Mouse (Mus musculus) hindbrain, postnatal 0 days (tissue): ENCODE data around the gene Pum1. TPM values are rescaled to one million over a fixed set of nuclear protein-coding genes. Genes with fewer than 3 reads are reported as not detected.

ENCODE experiments used
- ATAC-seq: fragments of 200-750 bp; cut with Nextera tagmentation; 2 replicates; pipeline ENCODE4 v1.8.0; 2017; ENCODE audit warnings: mild to moderate bottlenecking, moderate TSS enrichment, moderate library complexity
- DNase-seq: peaks from one replicate; pipeline ENCODE4 v3.0.0-alpha.2; 2015; ENCODE audit warnings: low spot score
- H3K27ac ChIP-seq: fragments of 300-500 bp; sonication (generic); 2 replicates; pipeline ENCODE4 v1.5.1; 2014; ENCODE audit warnings: mild to moderate bottlenecking
- H3K27me3 ChIP-seq: fragments of 300-500 bp; sonication (generic); 2 replicates; pipeline ENCODE4 v1.6.1; 2014; ENCODE audit warnings: low read length, mixed read lengths; ENCODE audit not compliant: insufficient read depth
- H3K36me3 ChIP-seq: fragments of 300-500 bp; sonication (generic); 2 replicates; pipeline ENCODE4 v1.6.1; 2014; ENCODE audit warnings: low read length, mixed read lengths; ENCODE audit not compliant: insufficient read depth
- H3K4me1 ChIP-seq: fragments of 300-500 bp; sonication (generic); 2 replicates; pipeline ENCODE4 v1.6.1; 2014; ENCODE audit warnings: antibody characterized with exemption, low read length, mixed read lengths; ENCODE audit not compliant: insufficient read depth
- H3K4me2 ChIP-seq: fragments of 300-500 bp; sonication (generic); 2 replicates; pipeline ENCODE4 v1.6.1; 2014; ENCODE audit warnings: low read depth, mild to moderate bottlenecking, low read length, moderate library complexity, mixed read lengths
- H3K4me3 ChIP-seq: fragments of 300-500 bp; sonication (generic); 2 replicates; pipeline ENCODE4 v1.5.1; 2014; ENCODE audit warnings: low read length
- H3K9ac ChIP-seq: fragments of 300-500 bp; sonication (generic); replicated peaks from 2 replicates; pipeline ENCODE4 v1.6.1; 2014; ENCODE audit warnings: mild to moderate bottlenecking, low read length, moderate library complexity, mixed read lengths
- H3K9me3 ChIP-seq: fragments of 300-500 bp; sonication (generic); 2 replicates; pipeline ENCODE4 v1.6.1; 2016; ENCODE audit warnings: low read length, mixed read lengths
- CTCF ChIP-seq: IDR thresholded peaks from 2 replicates; pipeline ENCODE4 v1.5.1; 2016; ENCODE audit warnings: antibody characterized with exemption, control low read depth, low read depth
- WGBS: fragments of 180-500 bp; shearing (Covaris S2); extraction: QIAGEN DNeasy Blood & Tissue Kit; methylation state at CpG from one replicate; pipeline ENCODE4 v1.1.7; 2014; 5-methylcytosine and 5-hydroxymethylcytosine counted together
- polyA plus RNA-seq: library from polyadenylated mRNA; unstranded; fragments of >200 nt; fragmentation: Nextera tagmentation; extraction: Ambion mirVana; gene quantifications from 2 replicates; pipeline ENCODE4 v1.2.1, GENCODE M21; 2015
- total RNA-seq: library from RNA; depleted of rRNA; stranded (reverse); fragments of >200 nt; gene quantifications from 2 replicates; pipeline ENCODE4 v1.2.3, GENCODE M21; 2014

Pum1 gene
- total and polyA plus RNA-seq, 2 experiments from 2014 or later = 64.9 to 84.4 TPM

GRCm38 (mm10) chr4:130806746-130807145, 143.6 kb downstream of the Pum1 start:
- Histone ChIP-seq H3K9me3 (no peaks in the 10 kb centered on the region), H3K9ac (no peak overlapping the region), H3K36me3 (no peaks in the 10 kb centered on the region), H3K4me1 (peaks cover 53% of the 10 kb centered on the region), H3K27me3 (no peaks in the 10 kb centered on the region), H3K4me3 (no peak overlapping the region), H3K4me2 (no peak overlapping the region), H3K27ac (0 out of 2 replicates have a peak overlapping the region, but pooled peaks have one; percentile 15)
- DNase-seq (no peak), ATAC-seq (no peak)
- TF ChIP-seq CTCF = no peak
- WGBS = 76% methylated on average over 9 of the region's 9 CpGs

GRCm38 (mm10) chr4:130809784-130810183, 146.7 kb downstream of the Pum1 start:
- DNase-seq (peak; percentile 84), ATAC-seq (peak; percentile 28; the same call in 1 of the 2 replicates)
- H3K9ac ChIP-seq = no peak overlapping the region
- H3K27ac ChIP-seq = peak overlapping the region; percentile 78
- no peak overlapping the region for H3K4me3 ChIP-seq
- no peak for TF ChIP-seq CTCF
- no peaks in the 10 kb centered on the region for H3K27me3 ChIP-seq
- WGBS = 17% methylated on average over 5 of the region's 5 CpGs
- no peaks in the 10 kb centered on the region for H3K36me3 ChIP-seq
- peaks cover 60% of the 10 kb centered on the region for H3K4me1 ChIP-seq
- no peaks in the 10 kb centered on the region for H3K9me3 ChIP-seq
- no peak overlapping the region for H3K4me2 ChIP-seq

GRCm38 (mm10) chr4:130810845-130811244, 147.7 kb downstream of the Pum1 start:
- 23% methylated on average over 3 of the region's 3 CpGs for whole genome bisulfite sequencing
- DNase-seq = peak; percentile 68
- no peak for TF ChIP-seq CTCF
- H3K9ac ChIP-seq = 0 out of 2 replicates have a peak overlapping the region, but pooled peaks have one; percentile 9
- peak; percentile 79 for ATAC-seq
- peak overlapping the region; percentile 67 for H3K27ac ChIP-seq
- no peaks in the 10 kb centered on the region for H3K36me3 ChIP-seq
- no peak overlapping the region for H3K4me2 ChIP-seq
- H3K9me3 ChIP-seq = no peaks in the 10 kb centered on the region
- peaks cover 60% of the 10 kb centered on the region for H3K4me1 ChIP-seq
- no peaks in the 10 kb centered on the region for H3K27me3 ChIP-seq
- no peak overlapping the region for H3K4me3 ChIP-seq

GRCm38 (mm10) chr4:130811385-130811784, 148.3 kb downstream of the Pum1 start:
- H3K27me3 ChIP-seq = no peaks in the 10 kb centered on the region
- peaks cover 59% of the 10 kb centered on the region for H3K4me1 ChIP-seq
- peak overlapping the region; percentile 67 for H3K27ac ChIP-seq
- TF ChIP-seq CTCF = no peak
- 33% methylated on average over 7 of the region's 7 CpGs for WGBS
- peak overlapping the region; percentile 25 for H3K4me2 ChIP-seq
- no peak overlapping the region for H3K4me3 ChIP-seq
- H3K9ac ChIP-seq = peak overlapping the region; percentile 9; the same call in 1 of the 2 replicates
- no peaks in the 10 kb centered on the region for H3K9me3 ChIP-seq
- DNase-seq (peak; percentile 37), ATAC-seq (no peak)
- no peaks in the 10 kb centered on the region for H3K36me3 ChIP-seq

- DNase-seq = peak; percentile 90
- Histone ChIP-seq H3K36me3 (peaks cover 8% of the 10 kb centered on the region), H3K9ac (no peak overlapping the region), H3K4me3 (no peak overlapping the region), H3K27me3 (no peaks in the 10 kb centered on the region), H3K27ac (peak overlapping the region; percentile 80), H3K4me1 (peaks cover 55% of the 10 kb centered on the region), H3K9me3 (no peaks in the 10 kb centered on the region), H3K4me2 (peak overlapping the region; percentile 24)
- TF ChIP-seq CTCF = no peak
- 54% methylated on average over 2 of the region's 2 CpGs for WGBS
- peak; percentile 48 for ATAC-seq
Observed at GRCm38 (mm10) chr4:130813958-130814357, 150.8 kb downstream of the Pum1 start.

GRCm38 (mm10) chr4:130814742-130815330, 151.7 kb downstream of the Pum1 start:
- Histone ChIP-seq H3K27me3 (no peaks in the 10 kb centered on the region), H3K9me3 (no peaks in the 10 kb centered on the region), H3K9ac (no peak overlapping the region), H3K4me3 (no peak overlapping the region), H3K4me2 (no peak overlapping the region), H3K4me1 (peaks cover 49% of the 10 kb centered on the region), H3K36me3 (peaks cover 12% of the 10 kb centered on the region), H3K27ac (peak overlapping the region; percentile 80)
- WGBS = 16% methylated on average over 8 of the region's 8 CpGs
- DNase-seq (peak; percentile 88), ATAC-seq (peak; percentile 52)
- peak; percentile 15; the same call in 1 of the 2 replicates for TF ChIP-seq CTCF

- Histone ChIP-seq H3K9me3 (no peaks in the 10 kb centered on the region), H3K27me3 (no peaks in the 10 kb centered on the region), H3K4me3 (no peak overlapping the region), H3K36me3 (peaks cover 12% of the 10 kb centered on the region), H3K4me1 (peaks cover 48% of the 10 kb centered on the region), H3K9ac (0 out of 2 replicates have a peak overlapping the region, but pooled peaks have one; percentile 3), H3K27ac (peak overlapping the region; percentile 80), H3K4me2 (no peak overlapping the region)
- 53% methylated on average over 8 of the region's 8 CpGs for WGBS
- ATAC-seq (no peak), DNase-seq (no peak)
- no peak for TF ChIP-seq CTCF
Observed at GRCm38 (mm10) chr4:130815860-130816259, 152.7 kb downstream of the Pum1 start.
